Mouse (Mus musculus) cerebellum, adult (tissue): ENCODE measurements at regions not wholly inside any gene's neighbourhood (a gene's known extent, or its start where the extent isn't known, plus 50 kb on each side); places are given as distances from the start of the nearest gene placed in this dataset.

Experiments
- ATAC-seq: cut with Nextera tagmentation; 2 replicates; pipeline ENCODE4 v1.9.2; 2017; ENCODE audit warnings: mild to moderate bottlenecking, moderate library complexity, mixed read lengths; ENCODE audit not compliant: insufficient number of reproducible peaks, low FRiP score, low TSS enrichment

DNA sequence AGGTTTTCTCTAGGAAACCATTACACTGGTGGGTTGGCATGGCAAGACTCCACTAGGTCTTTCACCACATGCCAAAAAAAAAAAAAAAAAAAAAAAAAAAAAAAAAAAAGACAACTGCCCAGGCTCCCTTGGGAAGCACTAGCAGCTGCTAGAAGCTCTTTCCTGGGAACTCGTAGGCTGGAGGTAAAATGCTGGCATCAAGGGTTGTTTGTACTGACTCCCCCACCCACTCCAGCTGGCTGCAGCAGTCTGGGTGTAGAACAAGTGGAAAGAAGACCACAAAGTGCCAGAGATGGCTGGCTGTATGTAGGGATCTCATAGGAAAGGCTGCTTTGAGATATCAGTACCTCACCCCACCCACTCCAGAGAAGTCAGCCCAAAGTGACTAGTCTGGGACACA lies 140.0 kb upstream of the Spats2l start:
- ATAC-seq = no peak

GRCm38 (mm10) chr1:57642131-57642530 lies 131.8 kb upstream of the Spats2l start:
- no peak for ATAC-seq

DNA sequence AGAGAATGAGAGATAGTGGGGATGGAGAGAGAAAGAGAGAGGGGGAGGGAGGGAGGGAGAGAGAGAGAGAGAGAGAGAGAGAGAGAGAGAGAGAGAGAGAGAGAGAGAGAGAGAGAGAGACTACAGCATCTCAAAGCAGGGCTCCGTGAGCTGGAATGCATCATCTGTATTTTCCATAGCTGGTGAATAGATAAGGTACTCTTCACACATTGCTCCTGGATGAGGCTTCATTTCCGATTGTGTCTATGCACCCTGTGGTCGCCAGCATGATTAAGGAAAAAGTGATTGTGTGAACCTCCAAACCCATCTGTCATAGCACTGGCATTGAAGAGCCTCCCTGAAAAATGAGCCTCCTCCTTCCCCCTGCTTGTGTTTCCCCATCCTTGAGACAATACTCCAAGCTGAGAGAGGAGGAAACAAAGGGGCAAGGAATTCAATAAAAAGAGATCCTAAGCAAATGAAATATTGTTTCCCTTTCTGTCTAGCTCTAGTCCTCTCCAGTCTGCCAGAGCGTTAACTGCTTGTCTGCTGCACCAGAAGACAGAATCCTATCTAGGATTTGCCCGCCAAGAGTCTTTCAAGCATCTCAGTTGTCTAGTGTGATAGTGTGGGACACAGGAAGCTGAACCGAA lies 130.4 kb upstream of the Spats2l start:
- ATAC-seq = no peak

DNA sequence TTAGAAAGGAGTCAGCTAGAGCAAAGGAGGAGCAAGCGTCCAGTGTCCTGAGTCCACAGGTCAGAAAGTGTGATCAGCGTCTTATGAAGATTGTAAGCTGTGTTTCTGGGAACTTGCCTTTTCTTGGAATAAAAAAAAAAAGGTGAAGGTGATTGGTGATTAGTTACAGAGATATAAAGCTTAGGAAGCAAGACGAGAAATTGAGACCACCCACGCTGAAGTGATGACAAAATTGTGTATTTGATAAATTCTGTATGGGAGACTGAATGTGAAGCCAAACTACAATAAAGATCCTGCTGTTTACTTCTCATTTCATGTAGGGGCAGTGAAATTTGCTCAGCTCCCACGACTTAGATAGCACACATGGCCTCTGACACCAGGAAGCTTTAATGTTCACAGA lies 109.0 kb upstream of the Spats2l start:
- ATAC-seq = no peak

DNA sequence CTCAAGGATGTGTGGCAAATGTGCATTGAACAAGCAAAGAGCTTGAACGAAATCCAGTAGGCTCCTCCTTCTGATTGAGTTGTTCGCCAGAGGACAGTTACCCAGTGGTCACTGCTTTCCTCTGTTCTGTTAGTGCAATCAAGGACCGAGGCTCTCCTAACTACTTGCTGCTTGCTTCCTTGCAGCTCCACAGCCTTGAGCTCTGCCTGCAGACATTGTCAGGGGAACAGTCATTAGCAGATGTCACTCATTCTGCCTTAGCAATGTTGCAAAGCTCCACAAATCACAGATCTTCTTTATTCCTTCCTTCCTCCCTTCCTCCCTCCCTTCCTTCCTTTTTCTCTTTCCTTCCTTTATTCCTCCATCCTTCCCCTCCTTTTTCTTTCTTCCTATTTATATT lies 108.2 kb upstream of the Spats2l start:
- ATAC-seq = no peak

DNA sequence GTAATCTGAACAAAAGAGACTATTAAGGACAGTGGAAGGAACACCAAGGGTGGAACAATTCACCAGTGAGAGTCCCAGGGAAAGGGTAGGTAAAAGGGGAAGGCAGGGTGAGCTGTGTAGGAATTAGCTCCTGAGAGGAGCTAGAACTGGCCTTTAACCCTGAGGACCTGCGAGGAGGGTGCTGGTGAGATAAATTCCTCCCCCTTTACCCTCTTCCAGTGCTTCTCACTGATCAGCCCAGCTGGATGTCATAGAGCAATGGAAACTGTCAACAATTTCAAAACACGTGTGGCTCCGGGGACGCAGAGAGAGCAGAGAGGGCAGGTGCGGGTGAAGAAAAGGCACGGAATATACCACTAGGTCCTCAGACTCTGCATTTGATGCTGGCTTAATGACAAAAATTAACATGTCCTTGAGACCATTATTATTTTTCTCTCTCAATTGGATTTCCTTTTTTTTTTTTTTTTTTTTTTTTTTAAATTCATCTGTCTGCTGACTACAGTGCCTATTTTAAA lies 107.7 kb upstream of the Spats2l start:
- ATAC-seq = no peak

DNA sequence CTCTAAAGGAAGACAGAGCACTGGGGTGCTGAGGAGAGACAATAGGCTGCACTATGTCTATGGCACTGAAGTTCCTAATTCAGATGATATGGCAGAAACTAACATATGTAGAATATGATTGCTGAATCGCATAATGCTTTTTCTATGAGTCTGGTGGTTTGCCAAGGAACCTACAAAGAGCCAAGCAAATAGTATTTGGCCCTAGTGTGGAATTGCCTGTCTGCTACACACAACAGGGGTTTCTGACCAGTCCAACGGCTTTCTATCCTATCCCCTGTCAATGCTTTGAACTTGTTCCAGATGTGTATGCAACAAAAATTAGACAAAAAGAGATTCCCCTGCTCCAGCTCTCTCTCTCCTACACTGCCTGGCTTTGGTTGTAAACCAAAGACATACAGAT lies 100.5 kb upstream of the Spats2l start:
- no peak for ATAC-seq

DNA sequence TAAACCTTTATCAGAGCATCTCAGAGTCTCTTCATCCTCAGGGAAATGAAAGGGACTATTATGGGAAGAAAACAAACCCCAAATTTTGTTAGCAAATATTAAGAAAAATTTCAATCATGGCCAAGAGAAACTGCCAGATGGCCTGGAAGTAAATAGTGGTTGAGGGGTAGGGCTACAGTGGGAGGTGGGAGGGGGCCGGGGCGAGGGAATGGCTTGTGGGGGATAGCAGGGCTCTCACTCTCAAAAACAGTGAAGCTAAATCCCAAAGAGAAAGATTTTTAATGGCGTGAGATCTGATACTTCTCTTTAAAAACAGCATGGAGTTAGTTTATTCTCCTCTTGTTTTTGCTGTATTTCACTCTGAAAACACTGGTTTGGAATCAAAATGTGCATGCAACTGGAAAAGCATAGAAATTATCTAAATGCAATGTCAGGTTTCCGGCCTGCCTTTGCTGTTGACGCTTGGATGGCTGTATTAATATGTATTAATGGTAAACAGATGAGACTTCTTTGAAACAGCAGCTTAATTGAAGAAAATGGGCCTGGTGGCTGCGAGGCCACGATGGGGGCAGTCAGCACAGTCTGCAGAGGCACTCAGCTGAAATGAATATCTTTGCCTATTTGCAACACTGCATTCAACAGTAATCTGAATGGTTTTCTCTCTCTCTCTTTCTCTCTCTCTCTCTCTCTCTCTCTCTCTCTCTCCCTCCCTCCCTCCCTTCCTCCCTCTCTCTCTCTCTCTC lies 99.8 kb upstream of the Spats2l start:
- ATAC-seq = no peak

GRCm38 (mm10) chr1:57684387-57685162 lies 89.4 kb upstream of the Spats2l start:
- no peak for ATAC-seq

DNA sequence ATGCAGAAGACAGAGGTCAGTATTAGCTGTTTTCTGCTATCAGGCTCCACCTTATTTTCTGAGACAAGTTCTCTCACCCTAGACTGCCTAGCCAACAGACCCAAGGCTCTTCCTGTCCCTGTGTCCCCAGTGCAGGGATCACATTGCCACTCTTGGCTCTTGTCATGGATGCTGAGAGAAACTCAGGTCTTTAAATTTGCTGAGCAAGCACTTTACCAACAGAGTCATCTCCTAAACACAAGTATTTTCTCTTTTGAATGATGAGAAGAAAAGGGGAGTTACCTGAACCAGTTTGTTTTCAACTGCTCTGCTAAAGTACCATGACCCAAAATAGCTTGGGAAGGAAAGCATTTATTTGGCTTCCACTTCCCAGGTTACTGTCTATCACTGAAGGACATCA lies 84.7 kb upstream of the Spats2l start:
- no peak for ATAC-seq

GRCm38 (mm10) chr1:57707906-57708305 lies 66.1 kb upstream of the Spats2l start:
- ATAC-seq = peak; percentile 31; the same call in 1 of the 2 replicates

DNA sequence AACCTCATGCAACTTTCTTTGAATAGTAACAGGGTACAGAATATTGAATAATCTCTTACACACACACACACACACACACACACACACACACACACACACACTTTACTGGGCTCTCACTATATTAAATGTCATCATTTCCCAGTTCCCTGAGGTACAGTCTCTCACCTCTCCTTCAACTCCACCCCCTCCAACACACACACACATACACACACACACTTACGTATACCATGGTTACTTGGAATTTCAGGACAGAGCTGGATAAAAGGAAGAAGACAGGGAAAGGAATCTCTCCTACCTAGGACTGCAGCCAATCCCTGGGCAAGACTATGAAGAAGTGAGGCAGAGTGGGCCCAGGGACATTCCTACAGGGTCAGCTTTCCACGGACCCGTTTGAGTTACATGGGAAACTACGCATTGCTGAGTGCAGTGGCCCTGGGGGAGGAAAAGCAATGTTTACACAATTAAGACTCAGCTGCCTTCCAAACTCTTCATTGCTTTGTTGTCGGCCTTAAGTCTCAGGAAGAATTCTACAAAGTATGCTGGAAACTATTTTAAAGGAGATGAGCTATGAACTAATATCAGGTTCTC lies 61.0 kb upstream of the Spats2l start:
- no peak for ATAC-seq

- no peak for ATAC-seq
Observed at GRCm38 (mm10) chr1:57717139-57717800, 56.7 kb upstream of the Spats2l start.

DNA sequence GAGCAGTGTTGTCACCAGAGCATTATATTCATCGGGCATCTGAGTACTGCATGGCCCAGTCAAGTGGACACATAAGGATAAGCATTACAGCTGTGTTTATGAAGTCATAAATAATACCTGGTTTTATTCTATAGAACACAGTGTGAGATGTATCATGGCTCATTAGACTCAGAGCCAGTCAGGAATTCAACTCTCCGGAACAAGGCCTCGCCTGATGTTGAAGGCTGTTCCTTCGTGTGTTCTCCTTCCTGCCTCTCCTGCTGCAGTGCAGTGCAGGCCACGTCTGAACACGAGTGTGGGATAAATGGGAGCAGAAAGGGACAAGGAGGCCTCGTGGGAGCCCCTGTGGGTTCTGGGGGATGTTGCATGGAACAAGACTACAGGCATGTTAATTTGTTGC lies 55.6 kb upstream of the Spats2l start:
- ATAC-seq = no peak
